Mouse (Mus musculus): ENCODE measurements at regions not wholly inside any gene's neighbourhood (a gene's known extent, or its start where the extent isn't known, plus 50 kb on each side); places are given as distances from the start of the nearest gene placed in this dataset.
A peak's percentile ranks its signal among the peaks of the same experiment; 100 is the strongest.

- TF ChIP-seq CTCF (conservative IDR thresholded peaks at IDR 0.05) = no peak
- DNase-seq (ENCODE audit: low spot score in 2 of 2) = no peak
- H3K27ac ChIP-seq = no peak overlapping the region
- H3K4me3 ChIP-seq = no peak overlapping the region
Observed at GRCm38 (mm10) chr3:78674529-78675187, 611.7 kb downstream of the Rapgef2 start.

GRCm38 (mm10) chr3:78668050-78668449 lies 618.3 kb downstream of the Rapgef2 start:
- no peak overlapping the region for H3K4me3 ChIP-seq
- DNase-seq (ENCODE audit: low spot score in 2 of 2) = no peak
- TF ChIP-seq CTCF (conservative IDR thresholded peaks at IDR 0.05) = no peak
- H3K27ac ChIP-seq = no peak overlapping the region

DNA sequence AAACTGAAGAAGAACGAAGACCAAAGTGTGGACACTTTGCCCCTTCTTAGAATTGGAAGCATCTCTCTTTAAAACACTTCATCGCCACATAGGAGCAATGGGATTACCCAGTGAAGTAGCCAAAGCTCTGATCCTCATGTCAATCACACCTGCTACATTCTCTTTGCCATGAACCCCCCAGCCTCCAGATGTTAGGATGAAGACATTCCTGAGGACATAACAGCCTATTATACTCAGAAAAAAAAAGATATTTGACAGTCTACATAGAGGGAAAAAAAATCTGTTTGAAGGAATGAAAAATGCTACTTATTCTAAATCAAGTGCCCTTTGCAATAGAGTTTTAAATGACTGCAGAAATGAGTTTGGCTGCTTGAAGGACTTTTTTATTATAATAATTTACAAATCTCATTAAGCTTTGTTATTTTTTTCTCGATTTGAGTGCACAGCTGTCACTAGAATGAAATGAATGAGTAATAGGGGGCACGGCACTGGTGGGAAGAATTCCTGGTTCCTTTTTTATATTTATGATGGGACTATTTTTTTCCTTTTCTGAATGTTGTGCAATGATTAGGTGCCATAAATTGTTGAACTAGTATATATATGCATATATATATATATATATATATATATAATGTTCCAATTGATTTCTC lies 618.8 kb downstream of the Rapgef2 start:
- DNase-seq (ENCODE audit: low spot score in 2 of 2) = no peak
- Histone ChIP-seq H3K4me3 (no peak overlapping the region), H3K27ac (no peak overlapping the region)
- TF ChIP-seq CTCF (conservative IDR thresholded peaks at IDR 0.05) = no peak

GRCm38 (mm10) chr3:78648115-78648514 lies 638.2 kb downstream of the Rapgef2 start:
- DNase-seq (ENCODE audit: low spot score in 2 of 2) = no peak
- Histone ChIP-seq H3K4me3 (no peak overlapping the region), H3K27ac (no peak overlapping the region)
- no peak for TF ChIP-seq CTCF (conservative IDR thresholded peaks at IDR 0.05)

DNA sequence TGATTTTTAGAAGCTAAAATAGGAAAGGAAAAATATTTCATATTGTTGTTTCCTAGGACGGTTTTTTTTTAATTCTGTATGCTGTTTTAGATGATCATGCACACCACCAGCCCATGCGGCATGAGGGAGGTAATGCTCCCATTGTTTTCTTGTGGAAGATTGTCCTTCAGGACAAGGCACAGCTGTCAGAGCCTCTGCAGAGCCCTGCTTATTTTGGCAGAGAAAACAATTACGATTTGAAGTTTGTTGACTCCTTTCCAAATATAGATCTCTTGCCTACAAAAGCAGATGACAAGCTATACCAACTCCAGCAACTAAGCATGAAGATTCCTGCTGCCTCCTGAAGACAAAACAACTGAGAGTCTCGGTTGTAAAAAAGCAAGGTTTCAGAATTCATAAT lies 650.9 kb downstream of the Rapgef2 start:
- no peak for TF ChIP-seq CTCF (conservative IDR thresholded peaks at IDR 0.05)
- no peak overlapping the region for H3K27ac ChIP-seq
- no peak for DNase-seq (ENCODE audit: low spot score in 2 of 2)
- no peak overlapping the region for H3K4me3 ChIP-seq

GRCm38 (mm10) chr3:78618900-78619299 lies 667.4 kb downstream of the Rapgef2 start:
- no peak overlapping the region for H3K27ac ChIP-seq
- DNase-seq (ENCODE audit: low spot score in 2 of 2) = peak; percentile 28 to 33
- no peak overlapping the region for H3K4me3 ChIP-seq
- peak; percentile 83 for TF ChIP-seq CTCF (conservative IDR thresholded peaks at IDR 0.05)

DNA sequence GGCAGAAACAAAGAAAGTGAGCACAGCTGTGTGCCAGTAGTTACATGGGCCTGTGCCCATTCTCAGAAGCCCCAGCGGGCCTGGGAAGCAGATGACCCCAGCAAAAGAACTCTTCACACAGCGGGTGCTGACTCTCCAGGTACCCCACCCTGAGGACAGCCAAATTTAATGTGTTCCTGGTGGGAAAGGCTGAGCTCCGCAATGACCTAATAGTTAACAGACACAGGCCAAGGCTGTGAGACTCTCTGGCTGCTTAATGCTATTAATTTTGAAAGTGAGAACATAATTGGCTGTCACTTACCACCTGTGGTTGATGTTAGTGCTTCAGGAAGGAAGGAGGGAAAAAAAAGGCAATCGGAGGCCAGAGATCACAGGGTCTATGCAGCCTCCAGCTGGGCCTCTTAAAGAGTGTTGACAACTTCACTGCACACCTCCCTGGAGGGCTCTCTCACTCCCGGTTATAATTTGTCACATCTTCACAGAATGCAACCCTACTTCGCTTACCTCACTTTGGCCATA lies 691.5 kb downstream of the Rapgef2 start:
- Histone ChIP-seq H3K27ac (no peak overlapping the region), H3K4me3 (no peak overlapping the region)
- no peak for DNase-seq (ENCODE audit: low spot score in 2 of 2)
- no peak for TF ChIP-seq CTCF (conservative IDR thresholded peaks at IDR 0.05)

DNA sequence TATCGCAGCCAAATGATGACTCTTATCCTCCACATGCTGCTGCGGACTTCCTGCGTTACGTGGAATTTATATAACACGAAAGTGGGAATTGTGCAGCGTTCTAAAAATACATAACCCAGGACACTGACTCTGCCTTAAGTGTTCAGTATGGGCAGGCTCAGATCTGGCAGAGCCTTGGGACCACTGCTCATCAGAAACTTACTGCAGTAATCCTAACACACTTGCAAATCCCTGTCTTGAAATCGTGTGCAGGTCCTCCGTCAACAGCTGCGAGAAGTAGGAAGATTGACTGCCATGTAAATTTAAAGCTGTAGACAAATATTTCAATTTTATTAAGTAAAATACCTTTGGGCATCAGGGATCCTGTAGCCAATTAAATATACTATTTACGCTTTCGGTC lies 692.0 kb downstream of the Rapgef2 start:
- TF ChIP-seq CTCF (conservative IDR thresholded peaks at IDR 0.05) = no peak
- DNase-seq (ENCODE audit: low spot score in 2 of 2) = no peak
- no peak overlapping the region for H3K4me3 ChIP-seq
- no peak overlapping the region for H3K27ac ChIP-seq

DNA sequence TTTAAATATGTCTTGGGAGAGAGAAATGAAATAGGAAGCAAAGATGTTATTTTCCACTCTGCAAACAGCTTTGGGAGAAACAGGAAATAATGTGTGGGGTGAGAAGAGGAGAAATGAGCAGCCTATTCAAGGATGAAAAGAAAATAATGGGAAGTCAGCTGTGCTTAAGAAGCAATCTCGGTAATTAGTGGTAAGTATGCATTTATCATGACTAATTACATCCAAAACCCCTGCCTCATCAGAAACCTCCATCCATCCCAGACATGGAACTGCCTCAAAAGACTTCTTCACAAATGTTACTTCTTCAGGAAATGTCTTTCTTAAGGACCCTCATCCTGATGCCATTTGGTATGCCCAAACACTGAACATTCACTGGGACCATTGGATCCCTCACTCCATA lies 699.7 kb downstream of the Rapgef2 start:
- Histone ChIP-seq H3K27ac (no peak overlapping the region), H3K4me3 (no peak overlapping the region)
- no peak for DNase-seq (ENCODE audit: low spot score in 2 of 2)
- TF ChIP-seq CTCF (conservative IDR thresholded peaks at IDR 0.05) = no peak

GRCm38 (mm10) chr3:78581868-78582267 lies 704.4 kb downstream of the Rapgef2 start:
- no peak overlapping the region for H3K27ac ChIP-seq
- DNase-seq (ENCODE audit: low spot score in 2 of 2) = peak; percentile 23 to 24
- H3K4me3 ChIP-seq = no peak overlapping the region
- TF ChIP-seq CTCF (conservative IDR thresholded peaks at IDR 0.05) = peak; percentile 78

- Histone ChIP-seq H3K27ac (no peak overlapping the region), H3K4me3 (no peak overlapping the region)
- TF ChIP-seq CTCF (conservative IDR thresholded peaks at IDR 0.05) = no peak
- no peak for DNase-seq (ENCODE audit: low spot score in 2 of 2)
Observed at GRCm38 (mm10) chr3:78581100-78581499, 705.2 kb downstream of the Rapgef2 start.

GRCm38 (mm10) chr3:78575667-78576464 lies 710.5 kb downstream of the Rapgef2 start:
- Histone ChIP-seq H3K27ac (no peak overlapping the region), H3K4me3 (no peak overlapping the region)
- no peak for DNase-seq (ENCODE audit: low spot score in 2 of 2)
- no peak for TF ChIP-seq CTCF (conservative IDR thresholded peaks at IDR 0.05)

DNA sequence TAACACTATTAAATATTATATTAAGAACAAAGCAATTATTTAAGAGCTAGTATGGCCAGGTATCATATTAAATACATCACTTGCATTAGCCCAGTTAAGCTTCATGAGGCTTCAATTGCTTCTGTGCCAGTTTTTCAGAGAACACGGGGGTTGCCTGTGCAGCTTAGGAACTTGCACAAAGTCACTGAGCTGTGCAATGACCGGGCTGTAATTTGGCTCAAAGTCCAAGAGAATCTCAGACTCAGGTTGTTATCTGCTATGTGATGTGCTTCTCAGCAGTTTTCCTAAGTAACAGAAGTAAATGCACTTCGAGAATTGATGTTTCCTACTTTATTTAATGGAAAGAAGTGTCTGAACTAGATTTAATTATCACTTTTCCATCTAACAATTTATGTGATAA lies 711.5 kb downstream of the Rapgef2 start:
- Histone ChIP-seq H3K4me3 (no peak overlapping the region), H3K27ac (no peak overlapping the region)
- no peak for DNase-seq (ENCODE audit: low spot score in 2 of 2)
- TF ChIP-seq CTCF (conservative IDR thresholded peaks at IDR 0.05) = no peak

Data from layer of hippocampus, adult 2 months (tissue).